Mouse (Mus musculus): ENCODE results near the gene Apol6.

DNA sequence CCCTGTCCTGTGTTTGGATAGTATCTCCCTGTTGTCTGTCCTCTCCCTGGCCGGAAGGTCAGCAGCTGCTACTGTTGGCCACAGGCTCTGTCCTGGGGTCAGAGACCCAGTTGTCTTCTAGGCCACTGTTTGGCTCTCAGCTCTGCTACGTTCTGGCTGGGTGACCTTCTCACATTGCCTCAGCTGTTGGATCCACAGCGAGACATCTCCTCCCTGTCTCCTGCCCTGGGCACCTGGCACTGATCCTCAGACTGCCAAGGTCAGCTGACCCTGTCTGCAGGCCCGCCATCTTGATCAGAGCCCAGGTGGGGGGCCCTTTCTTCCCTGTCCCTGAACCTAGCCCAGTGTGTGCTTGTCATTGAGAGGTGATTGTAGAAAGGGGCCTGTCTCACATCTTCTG lies 29.5 kb upstream of the Apol6 start:
- TF ChIP-seq CTCF (IDR thresholded peaks at IDR 0.05; ENCODE audit: extremely low read depth, insufficient read depth, low read length), result no peak
- no peak for TF ChIP-seq POLR2A (IDR thresholded peaks at IDR 0.05; ENCODE audit: extremely low read depth, insufficient read depth, low read length)

Measured in cortical plate, adult 2 months (tissue).